ENCODE assay signal across 8 mouse cellular contexts in the genomic region with DNA sequence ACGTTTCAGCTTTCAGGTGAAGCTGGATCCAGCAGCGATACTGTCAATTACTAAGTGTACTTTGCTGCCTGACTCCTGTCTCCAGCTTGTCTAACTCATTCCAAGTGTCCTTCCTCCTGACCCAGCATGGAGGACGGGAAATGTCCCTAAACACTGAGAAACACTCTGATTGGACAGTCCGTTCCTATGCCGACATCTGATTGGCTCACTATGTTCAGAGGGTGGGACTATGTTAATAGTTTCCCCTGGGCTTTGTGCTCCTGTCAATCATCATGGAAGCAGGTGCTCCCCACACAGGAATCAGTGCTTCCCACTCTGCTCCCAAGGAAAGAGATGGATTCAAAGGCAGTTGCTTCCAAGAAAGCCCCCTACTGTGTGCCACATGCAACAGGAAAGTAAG. TPM values are rescaled to one million over a fixed set of nuclear protein-coding genes. Genes with fewer than 3 reads are reported as not detected.
DNase-seq lines count a peak whose midpoint lies in the region; ATAC-seq and TF ChIP-seq lines count a peak whose summit lies in the region.
"Had no signal": no experiment of that assay in that cellular context is flagged by ENCODE, and none has a peak within 500 bp of the region (broad histone marks: within the 10 kb centered on the region; RNA-seq: fewer than 3 reads in every experiment).

No protein-coding gene starts in this region.

- no peak for TF ChIP-seq POLR2A in thymus, adult 2 months (IDR thresholded peaks at IDR 0.05; ENCODE audit: control insufficient read depth, extremely low read depth, insufficient read depth, low read length, poor library complexity)

- no peaks in the 10 kb centered on the region for H3K27me3 ChIP-seq in thymus, adult 2 months (ENCODE audit: control insufficient read depth, insufficient read depth, low read length)
- H3K27me3 ChIP-seq in forebrain, embryonic 12.5 days, result no peaks in the 10 kb centered on the region
- no peaks in the 10 kb centered on the region for H3K27me3 ChIP-seq in liver, embryonic 13.5 days
- H3K27me3 ChIP-seq in stomach, embryonic 16.5 days (ENCODE audit: control insufficient read depth, insufficient read depth, low read length), result no peaks in the 10 kb centered on the region

- no peak overlapping the region for H3K27ac ChIP-seq in thymus, adult 2 months (ENCODE audit: control insufficient read depth, insufficient read depth, low read length)
- peak overlapping the region; percentile 97 for H3K27ac ChIP-seq in forebrain, embryonic 12.5 days
- H3K27ac ChIP-seq in liver, embryonic 13.5 days, result no peak overlapping the region
- no peak overlapping the region for H3K27ac ChIP-seq in stomach, embryonic 16.5 days (ENCODE audit: low read length)

- peaks cover 9% of the 10 kb centered on the region for H3K4me1 ChIP-seq in thymus, adult 2 months (replicated peaks; ENCODE audit: control insufficient read depth, insufficient read depth, low read length)
- peaks cover 42% of the 10 kb centered on the region for H3K4me1 ChIP-seq in forebrain, embryonic 12.5 days
- no peaks in the 10 kb centered on the region for H3K4me1 ChIP-seq in liver, embryonic 13.5 days (replicated peaks)
- H3K4me1 ChIP-seq in stomach, embryonic 16.5 days (ENCODE audit: control insufficient read depth, insufficient read depth, low read length), result peaks cover 9% of the 10 kb centered on the region; the same call in 1 of the 2 replicates

- DNase-seq in thymus, adult 2 months, result peak; percentile 17
- DNase-seq in thymus, adult 18-20 months, result no peak
- no peak for DNase-seq in liver, embryonic 13.5 days
- DNase-seq in ovary, postnatal 10 days (ENCODE audit: low spot score), result no peak
- no peak for DNase-seq in cerebellum, postnatal 10 days

- 33% methylated on average over 5 of the region's 5 CpGs for WGBS in thymus, adult 2 months
- 3% methylated on average over 5 of the region's 5 CpGs for WGBS in forebrain, embryonic 12.5 days
- 6% methylated on average over 5 of the region's 5 CpGs for WGBS in liver, embryonic 13.5 days (ENCODE audit: insufficient replicate concordance)
- 10% methylated on average over 5 of the region's 5 CpGs for WGBS in stomach, embryonic 16.5 days

- no peak overlapping the region for H3K4me3 ChIP-seq in thymus, adult 2 months (ENCODE audit: control insufficient read depth, insufficient read depth, low read length)
- peak overlapping the region; percentile 24; the same call in 1 of the 2 replicates for H3K4me3 ChIP-seq in forebrain, embryonic 12.5 days (replicated peaks)
- no peak overlapping the region for H3K4me3 ChIP-seq in liver, embryonic 13.5 days (replicated peaks)
- H3K4me3 ChIP-seq in stomach, embryonic 16.5 days (replicated peaks; ENCODE audit: low read length), result no peak overlapping the region

- H3K4me2 ChIP-seq in forebrain, embryonic 12.5 days, result peak overlapping the region; percentile 52
- H3K4me2 ChIP-seq in liver, embryonic 13.5 days, result peak overlapping the region; percentile 53
- 0 out of 2 replicates have a peak overlapping the region, but pooled peaks have one; percentile 27 for H3K4me2 ChIP-seq in stomach, embryonic 16.5 days (ENCODE audit: low read depth, low read length)

- H3K36me3 ChIP-seq in thymus, adult 2 months (ENCODE audit: control insufficient read depth, insufficient read depth, low read length), result no peaks in the 10 kb centered on the region
- no peaks in the 10 kb centered on the region for H3K36me3 ChIP-seq in forebrain, embryonic 12.5 days (replicated peaks)
- no peaks in the 10 kb centered on the region for H3K36me3 ChIP-seq in liver, embryonic 13.5 days
- no peaks in the 10 kb centered on the region for H3K36me3 ChIP-seq in stomach, embryonic 16.5 days (ENCODE audit: control insufficient read depth, insufficient read depth, low read length)

- no peak for TF ChIP-seq CTCF in thymus, adult 2 months (IDR thresholded peaks at IDR 0.05; ENCODE audit: borderline replicate concordance, control insufficient read depth, extremely low read depth, insufficient read depth, low read length, poor library complexity)

- H3K9ac ChIP-seq in forebrain, embryonic 12.5 days, result no peak overlapping the region
- no peak overlapping the region for H3K9ac ChIP-seq in liver, embryonic 13.5 days
- H3K9ac ChIP-seq in stomach, embryonic 16.5 days (ENCODE audit: low read length), result no peak overlapping the region

- peak; percentile 90 for ATAC-seq in forebrain, embryonic 12.5 days (ENCODE audit: low FRiP score)
- ATAC-seq in liver, embryonic 13.5 days (ENCODE audit: low read depth), result no peak
- no peak for ATAC-seq in stomach, embryonic 16.5 days (ENCODE audit: insufficient read depth, low FRiP score)

- H3K9me3 ChIP-seq in forebrain, embryonic 12.5 days, result 0 out of 2 replicates have a peak, but pooled peaks cover 5% of the 10 kb centered on the region
- H3K9me3 ChIP-seq in liver, embryonic 13.5 days (replicated peaks), result no peaks in the 10 kb centered on the region
- H3K9me3 ChIP-seq in stomach, embryonic 16.5 days (replicated peaks; ENCODE audit: control insufficient read depth, low read length), result no peaks in the 10 kb centered on the region

RNA-seq across cellular contexts. Expression of gene Gm26897, which starts 21.6 kb away (rescaled TPM):
- not detected in 2 replicates for polyA plus RNA-seq in thymus, adult 2 months (2012; rRNA removed)
- polyA plus RNA-seq in forebrain, embryonic 12.5 days (2016; fragmentation: Nextera tagmentation; extraction: Ambion mirVana), result not detected in 2 replicates
- polyA plus RNA-seq in liver, embryonic 13.5 days (2015; fragmentation: Nextera tagmentation; extraction: Ambion mirVana), result not detected in 2 replicates
- polyA plus RNA-seq in stomach, embryonic 16.5 days (2015; fragmentation: Nextera tagmentation; extraction: Ambion mirVana), result not detected in 2 replicates
- polyA plus RNA-seq: small intestine, adult 2 months had no signal
